Mouse (Mus musculus) Patski (cell line): ENCODE data around the gene Bcas3. TPM values are rescaled to one million over a fixed set of nuclear protein-coding genes. Genes with fewer than 3 reads are reported as not detected.

Experiments used
- ATAC-seq: fragments of 100-300 bp; one replicate; pipeline ENCODE4 v1.8.0; 2021
- CTCF ChIA-PET: fragments of 350-600 bp; sonication (Branson Sonifier 250); formaldehyde crosslinking; loops from one replicate; lab custom pipeline; 2022; ENCODE audit warnings: inconsistent platforms; lab: Charles Lee
- POLR2A ChIA-PET: fragments of 350-600 bp; sonication (Branson Sonifier 250); formaldehyde crosslinking; loops from one replicate; lab custom pipeline; 2022; ENCODE audit warnings: antibody characterized with exemption, inconsistent platforms; lab: Charles Lee
- DNase-seq: peaks from one replicate; pipeline ENCODE4 v3.0.0-alpha.2; 2011; ENCODE audit warnings: low read depth, low spot score
- H3K27me3 ChIP-seq: fragments of 371-371 bp; one replicate; pipeline ENCODE4 v1.5.1; 2021
- CTCF ChIP-seq: fragments of 100-300 bp; IDR thresholded peaks from one replicate; pipeline ENCODE4 v1.5.1; 2021
- in situ Hi-C: fragments of 300-500 bp; cut with MboI; formaldehyde crosslinking; loops from 3 replicates; pipeline ENCODE4 v1.11.1; 2018; ENCODE audit warnings: low pct_unique_long_range_greater_than_20kb, mixed read lengths
- polyA plus RNA-seq: library from polyadenylated mRNA; unstranded; gene quantifications from one replicate; pipeline ENCODE4 v1.2.3, GENCODE M21; 2021

The Bcas3 gene
- polyA plus RNA-seq, 1 experiment from 2014 or later: 31.6 TPM

DNA sequence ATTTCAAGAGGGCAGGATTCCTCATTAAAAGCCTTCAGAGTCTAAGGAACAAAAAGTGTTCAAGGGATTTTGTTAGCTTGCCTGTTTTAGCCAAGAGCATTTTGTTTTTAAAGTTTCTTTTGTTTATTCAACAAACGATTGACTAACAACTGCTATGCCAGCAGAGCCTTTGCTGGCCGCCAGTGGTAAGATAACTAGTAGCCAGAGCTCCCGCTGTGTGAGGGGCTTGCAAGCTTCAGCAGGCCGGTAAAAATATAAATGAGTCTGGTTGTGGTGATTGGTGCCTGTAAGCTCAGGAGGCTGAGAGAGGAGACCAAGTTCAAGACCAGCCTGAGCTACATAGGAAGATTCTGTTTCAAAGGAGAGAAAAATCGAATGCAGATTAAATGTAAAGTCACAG is 385.6 kb downstream of the Bcas3 start:
- in situ Hi-C loops: no loop called here
- no peak for TF ChIP-seq CTCF
- DNase-seq (no peak), ATAC-seq (no peak)
- no peaks in the 10 kb centered on the region for H3K27me3 ChIP-seq
- ChIA-PET CTCF (interaction anchor here (1.1 kb wide), 1 partner anchor 22 kb away, joined by 4 read pairs; no protein-coding TSS in a partner anchor), POLR2A (no interaction called here)

GRCm38 (mm10) chr11:85739266-85739977 is 386.5 kb downstream of the Bcas3 start:
- ATAC-seq (no peak), DNase-seq (no peak)
- in situ Hi-C loops: no loop called here
- ChIA-PET CTCF (interaction anchor here (1.1 kb wide), 1 partner anchor 21 kb away, joined by 4 read pairs; no protein-coding TSS in a partner anchor), POLR2A (no interaction called here)
- no peaks in the 10 kb centered on the region for H3K27me3 ChIP-seq
- TF ChIP-seq CTCF: no peak

- ChIA-PET CTCF (interaction anchor here (1.5 kb wide), 1 partner anchor 10 kb away, joined by 4 read pairs; no protein-coding TSS in a partner anchor), POLR2A (no interaction called here)
- H3K27me3 ChIP-seq: no peaks in the 10 kb centered on the region
- ATAC-seq (no peak), DNase-seq (no peak)
- TF ChIP-seq CTCF: no peak
- in situ Hi-C loops: no loop called here
Observed at GRCm38 (mm10) chr11:85746373-85746772, 393.4 kb downstream of the Bcas3 start.

DNA sequence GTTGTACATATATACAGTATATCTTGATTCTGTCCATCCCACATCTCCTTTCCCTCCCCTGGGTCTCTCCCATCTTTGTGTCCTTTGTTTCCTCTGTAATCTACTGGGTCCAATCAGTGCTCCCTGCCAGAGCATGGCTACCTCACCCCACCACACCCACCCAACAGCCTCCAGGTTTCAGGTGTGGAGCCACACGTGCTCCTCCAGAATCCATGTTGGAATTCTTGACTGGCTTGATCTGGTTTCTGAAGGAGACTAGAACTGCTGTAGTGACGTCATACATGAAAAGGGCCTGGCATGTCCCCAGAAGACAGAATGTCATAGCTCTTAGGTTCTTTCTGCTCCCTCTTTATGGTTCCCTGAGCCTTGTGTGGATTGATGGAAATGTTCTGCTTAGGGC is 395.9 kb downstream of the Bcas3 start:
- DNase-seq: no peak
- TF ChIP-seq CTCF: no peak
- no peaks in the 10 kb centered on the region for H3K27me3 ChIP-seq
- in situ Hi-C loops: no loop called here
- POLR2A ChIA-PET: no interaction called here
- no peak for ATAC-seq
- CTCF ChIA-PET: no interaction called here

GRCm38 (mm10) chr11:85751171-85751570 is 398.2 kb downstream of the Bcas3 start:
- POLR2A ChIA-PET: no interaction called here
- no peak for TF ChIP-seq CTCF
- CTCF ChIA-PET: interaction anchor here (1.0 kb wide), 1 partner anchor 9 kb away, joined by 3 read pairs; no protein-coding TSS in a partner anchor
- no peak for DNase-seq
- no peaks in the 10 kb centered on the region for H3K27me3 ChIP-seq
- in situ Hi-C loops: no loop called here
- ATAC-seq: no peak

- ChIA-PET POLR2A (no interaction called here), CTCF (no interaction called here)
- ATAC-seq (no peak), DNase-seq (no peak)
- TF ChIP-seq CTCF: no peak
- H3K27me3 ChIP-seq: no peaks in the 10 kb centered on the region
- in situ Hi-C loops: no loop called here
Observed at GRCm38 (mm10) chr11:85754631-85755502, 401.9 kb downstream of the Bcas3 start.

DNA sequence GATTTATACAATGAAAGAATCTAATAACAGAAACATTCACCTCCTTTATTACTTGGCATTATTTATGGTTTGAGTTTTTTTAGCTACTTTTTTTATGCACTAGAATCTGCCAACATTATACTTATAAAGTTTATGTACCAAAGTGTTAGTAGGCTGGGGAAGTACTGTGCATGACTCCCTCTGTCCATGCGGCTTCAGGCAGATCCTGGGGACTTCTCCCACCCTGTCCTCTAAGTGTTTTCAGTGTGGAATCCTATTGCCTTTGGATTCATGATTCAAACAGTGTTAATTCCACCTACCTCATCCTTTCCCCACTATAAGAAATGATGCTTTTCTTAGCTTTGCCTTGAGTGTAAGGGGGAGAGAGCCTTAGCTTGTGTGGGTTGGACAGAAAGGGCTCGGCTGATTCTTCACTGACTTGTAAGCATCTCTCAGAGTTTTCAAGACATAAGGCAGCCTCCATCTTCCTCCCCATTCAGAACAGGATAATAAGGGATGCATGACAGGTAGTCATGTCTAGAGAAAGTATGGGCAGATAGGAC is 402.6 kb downstream of the Bcas3 start:
- CTCF ChIA-PET: no interaction called here
- no peak for TF ChIP-seq CTCF
- DNase-seq (no peak), ATAC-seq (no peak)
- POLR2A ChIA-PET: no interaction called here
- no peaks in the 10 kb centered on the region for H3K27me3 ChIP-seq
- in situ Hi-C loops: no loop called here

DNA sequence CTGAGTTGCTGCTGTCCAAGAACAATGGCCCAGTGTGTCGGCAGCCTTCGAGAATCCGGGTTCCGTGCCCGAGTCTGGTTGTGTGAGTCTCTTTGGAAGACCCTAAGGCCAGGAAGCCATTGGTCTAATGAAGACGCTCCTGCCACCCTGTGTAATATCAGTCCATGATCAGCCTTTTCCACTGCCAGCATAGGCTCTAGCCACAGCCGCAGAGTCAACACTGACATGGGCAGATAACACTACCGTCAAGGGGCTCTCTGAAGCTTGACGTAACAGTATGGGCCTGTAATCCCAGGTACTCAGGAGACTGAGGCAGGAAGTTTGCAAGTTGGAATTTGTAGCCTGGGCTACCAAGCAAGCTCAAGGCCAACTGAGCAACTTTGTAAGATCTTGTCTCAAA is 405.9 kb downstream of the Bcas3 start:
- POLR2A ChIA-PET: no interaction called here
- no peak for TF ChIP-seq CTCF
- ATAC-seq (no peak), DNase-seq (no peak)
- CTCF ChIA-PET: no interaction called here
- in situ Hi-C loops: no loop called here
- no peaks in the 10 kb centered on the region for H3K27me3 ChIP-seq

DNA sequence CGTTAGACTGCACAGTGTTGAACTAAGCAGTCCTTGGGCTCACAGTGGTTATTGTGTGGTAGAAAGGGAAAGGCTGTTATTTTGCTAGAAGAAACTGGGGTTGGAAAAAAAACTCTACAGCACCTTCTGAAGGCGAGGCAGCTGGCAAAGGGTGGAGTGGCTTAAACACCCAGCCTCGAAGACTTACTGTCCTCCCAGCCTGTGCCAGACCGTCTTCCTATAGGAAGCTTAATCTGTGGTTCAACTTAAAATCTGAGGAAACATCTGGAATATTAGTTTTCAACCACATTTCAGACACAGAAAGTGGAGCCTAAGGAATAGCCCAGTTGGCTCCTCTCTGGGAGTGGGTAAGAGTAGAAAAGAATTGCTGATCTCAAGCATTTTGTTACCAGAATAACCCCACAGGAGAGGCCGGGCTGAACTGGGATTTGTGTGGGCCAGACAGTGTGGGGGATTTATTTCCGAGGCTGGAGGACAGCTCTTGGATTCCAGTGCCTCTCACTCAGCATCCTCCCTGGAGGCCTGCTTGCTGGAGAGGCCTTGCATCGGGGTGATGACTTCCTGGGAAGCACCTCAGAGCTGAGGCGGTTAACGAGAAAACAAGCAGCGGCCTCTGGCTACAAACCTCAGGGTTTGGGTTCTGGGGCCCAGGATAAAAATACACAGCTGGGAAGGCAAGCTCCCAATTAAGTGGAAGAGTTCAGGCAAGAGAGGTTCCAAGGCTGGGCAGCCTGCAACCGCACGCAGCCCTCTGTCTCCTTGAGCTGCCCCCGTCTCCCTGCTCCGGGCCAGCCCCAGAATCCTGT is 406.9 kb downstream of the Bcas3 start:
- ChIA-PET CTCF (interaction anchor here (1.3 to 2.0 kb wide), 2 partner anchors 21 to 27 kb away, joined by 4 read pairs; no protein-coding TSS in a partner anchor), POLR2A (interaction anchor here (0.7 to 1.0 kb wide), 2 partner anchors 31 to 864 kb away, joined by 3 to 6 read pairs; no protein-coding TSS in a partner anchor)
- in situ Hi-C loops: no loop called here
- no peak for TF ChIP-seq CTCF
- no peak for DNase-seq
- no peak for ATAC-seq
- H3K27me3 ChIP-seq: no peaks in the 10 kb centered on the region
